Mouse (Mus musculus): ENCODE data around the gene Dlx1. TPM values are rescaled to one million over a fixed set of nuclear protein-coding genes. Genes with fewer than 3 reads are reported as not detected.

Gene Dlx1
- polyA plus RNA-seq, 1 experiment from 2014 or later = 207 TPM

GRCm38 (mm10) chr2:71577059-71577458 lies 49.1 kb downstream of the Dlx1 start:
- ATAC-seq (ENCODE audit: low FRiP score) = no peak
- WGBS = 94% methylated on average over 2 of the region's 2 CpGs

GRCm38 (mm10) chr2:71580632-71581466 lies 52.9 kb downstream of the Dlx1 start:
- Histone ChIP-seq H3K27me3 (peaks cover 9% of the 10 kb centered on the region; the same call in 1 of the 2 replicates), H3K27ac (no peak overlapping the region), H3K4me2 (peak overlapping the region; percentile 66), H3K9me3 (no peaks in the 10 kb centered on the region), H3K36me3 (replicated peaks) (no peaks in the 10 kb centered on the region), H3K9ac (peak overlapping the region; percentile 54), H3K4me1 (peaks cover 4% of the 10 kb centered on the region; the same call in 1 of the 2 replicates), H3K4me3 (replicated peaks) (peak overlapping the region; percentile 52)
- 11% methylated on average over 50 of the region's 50 CpGs for WGBS
- peak; percentile 84 for ATAC-seq (ENCODE audit: low FRiP score)

More at GRCm38 (mm10) chr2:71577059-71577458, 49.1 kb downstream of the Dlx1 start:
- H3K4me1 ChIP-seq = peaks cover 4% of the 10 kb centered on the region; the same call in 1 of the 2 replicates
- H3K4me3 ChIP-seq (replicated peaks) = no peak overlapping the region
- no peaks in the 10 kb centered on the region for H3K36me3 ChIP-seq (replicated peaks)
- no peak overlapping the region for H3K9ac ChIP-seq
- peaks cover 9% of the 10 kb centered on the region; the same call in 1 of the 2 replicates for H3K27me3 ChIP-seq
- H3K27ac ChIP-seq = no peak overlapping the region
- H3K4me2 ChIP-seq = no peak overlapping the region
- no peaks in the 10 kb centered on the region for H3K9me3 ChIP-seq

GRCm38 (mm10) chr2:71581488-71581887 lies 53.6 kb downstream of the Dlx1 start:
- Histone ChIP-seq H3K4me1 (peaks cover 4% of the 10 kb centered on the region; the same call in 1 of the 2 replicates), H3K27me3 (peaks cover 9% of the 10 kb centered on the region; the same call in 1 of the 2 replicates), H3K4me2 (peak overlapping the region; percentile 66), H3K4me3 (replicated peaks) (peak overlapping the region; percentile 52), H3K36me3 (replicated peaks) (no peaks in the 10 kb centered on the region), H3K9me3 (no peaks in the 10 kb centered on the region), H3K27ac (no peak overlapping the region), H3K9ac (no peak overlapping the region)
- ATAC-seq (ENCODE audit: low FRiP score) = 0 out of 2 replicates have a peak, but pooled peaks have one; percentile 46
- 51% methylated on average over 5 of the region's 5 CpGs for WGBS

Other genes starting within 250 kb of the Dlx1 start
- gene Slc25a12, start 160.4 kb upstream of the Dlx1 start, polyA plus RNA-seq (2016; fragmentation: Nextera tagmentation; extraction: Ambion mirVana) = 53.8 and 61.2 TPM in 2 replicates
- gene Hat1, start 139.2 kb upstream of the Dlx1 start, polyA plus RNA-seq (2016; fragmentation: Nextera tagmentation; extraction: Ambion mirVana) = 176 and 178 TPM in 2 replicates
- gene Metap1d, start 74.8 kb upstream of the Dlx1 start, polyA plus RNA-seq (2016; fragmentation: Nextera tagmentation; extraction: Ambion mirVana) = 41.2 and 42.9 TPM in 2 replicates
- 85.9 and 133 TPM in 2 replicates for gene Dlx2, start 18.6 kb downstream of the Dlx1 start, polyA plus RNA-seq (2016; fragmentation: Nextera tagmentation; extraction: Ambion mirVana)
- gene Itga6, start 217.5 kb downstream of the Dlx1 start, polyA plus RNA-seq (2016; fragmentation: Nextera tagmentation; extraction: Ambion mirVana) = 47.1 and 48.3 TPM in 2 replicates

All from forebrain, embryonic 12.5 days (tissue).